Mouse (Mus musculus): ENCODE data around the gene Nmnat3. TPM values are rescaled to one million over a fixed set of nuclear protein-coding genes. Genes with fewer than 3 reads are reported as not detected.

Gene Nmnat3
- polyA plus RNA-seq, 1 experiment from 2014 or later, result 2.7 TPM

GRCm38 (mm10) chr9:98361047-98361446, 73.8 kb downstream of the Nmnat3 start:
- Histone ChIP-seq H3K27me3 (ENCODE audit: control insufficient read depth, insufficient read depth, low read length) (no peaks in the 10 kb centered on the region), H3K4me2 (ENCODE audit: low read depth, severe bottlenecking) (no peak overlapping the region), H3K4me3 (ENCODE audit: low read depth, low read length) (no peak overlapping the region), H3K9ac (ENCODE audit: low read length) (no peak overlapping the region), H3K36me3 (ENCODE audit: control insufficient read depth, insufficient read depth, low read length) (no peaks in the 10 kb centered on the region), H3K4me1 (ENCODE audit: control insufficient read depth, insufficient read depth, low read length) (no peaks in the 10 kb centered on the region), H3K27ac (replicated peaks; ENCODE audit: low read depth, low read length) (no peak overlapping the region), H3K9me3 (ENCODE audit: control insufficient read depth, low read length) (no peaks in the 10 kb centered on the region)
- 82% methylated on average over 3 of the region's 3 CpGs for WGBS
- ATAC-seq (ENCODE audit: insufficient number of reproducible peaks, low FRiP score, low TSS enrichment, low read depth), result no peak
- DNase-seq (ENCODE audit: low spot score), result no peak

DNA sequence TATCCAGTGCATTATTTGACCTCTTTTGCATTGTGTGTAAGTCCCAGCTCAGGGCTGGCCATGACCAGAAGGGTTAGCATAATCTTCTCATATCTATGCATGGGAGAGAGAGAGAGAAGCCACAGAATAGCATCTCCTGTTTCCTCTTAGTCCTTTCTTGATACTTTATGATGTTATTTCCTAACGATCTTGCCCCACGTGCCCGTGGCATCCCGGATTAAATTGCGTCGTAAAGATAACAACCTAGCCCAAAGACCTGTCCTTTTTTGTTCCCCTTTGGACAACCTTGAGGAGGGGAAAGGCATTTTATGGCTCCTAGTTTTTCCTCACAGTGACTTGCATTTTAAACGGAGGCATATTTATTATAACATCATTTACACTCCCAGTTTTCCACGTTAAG, 78.8 kb downstream of the Nmnat3 start:
- Histone ChIP-seq H3K36me3 (ENCODE audit: control insufficient read depth, insufficient read depth, low read length) (no peaks in the 10 kb centered on the region), H3K4me1 (ENCODE audit: control insufficient read depth, insufficient read depth, low read length) (no peaks in the 10 kb centered on the region), H3K27me3 (ENCODE audit: control insufficient read depth, insufficient read depth, low read length) (no peaks in the 10 kb centered on the region), H3K4me2 (ENCODE audit: low read depth, severe bottlenecking) (no peak overlapping the region), H3K9ac (ENCODE audit: low read length) (no peak overlapping the region), H3K9me3 (ENCODE audit: control insufficient read depth, low read length) (no peaks in the 10 kb centered on the region), H3K27ac (replicated peaks; ENCODE audit: low read depth, low read length) (no peak overlapping the region), H3K4me3 (ENCODE audit: low read depth, low read length) (no peak overlapping the region)
- DNase-seq (ENCODE audit: low spot score) (no peak), ATAC-seq (ENCODE audit: insufficient number of reproducible peaks, low FRiP score, low TSS enrichment, low read depth) (no peak)
- WGBS, result 44% methylated on average over 8 of the region's 8 CpGs

- Histone ChIP-seq H3K27me3 (ENCODE audit: control insufficient read depth, insufficient read depth, low read length) (no peaks in the 10 kb centered on the region), H3K4me1 (ENCODE audit: control insufficient read depth, insufficient read depth, low read length) (no peaks in the 10 kb centered on the region), H3K4me2 (ENCODE audit: low read depth, severe bottlenecking) (no peak overlapping the region), H3K9me3 (ENCODE audit: control insufficient read depth, low read length) (no peaks in the 10 kb centered on the region), H3K36me3 (ENCODE audit: control insufficient read depth, insufficient read depth, low read length) (no peaks in the 10 kb centered on the region), H3K9ac (ENCODE audit: low read length) (no peak overlapping the region), H3K4me3 (ENCODE audit: low read depth, low read length) (no peak overlapping the region), H3K27ac (replicated peaks; ENCODE audit: low read depth, low read length) (no peak overlapping the region)
- DNase-seq (ENCODE audit: low spot score), result no peak
- 95% methylated on average over 13 of the region's 13 CpGs for WGBS
- ATAC-seq (ENCODE audit: insufficient number of reproducible peaks, low FRiP score, low TSS enrichment, low read depth), result no peak
Observed at GRCm38 (mm10) chr9:98367333-98367962, 80.2 kb downstream of the Nmnat3 start.

GRCm38 (mm10) chr9:98369707-98370106, 82.5 kb downstream of the Nmnat3 start:
- no peaks in the 10 kb centered on the region for H3K36me3 ChIP-seq (ENCODE audit: control insufficient read depth, insufficient read depth, low read length)
- H3K27me3 ChIP-seq (ENCODE audit: control insufficient read depth, insufficient read depth, low read length), result no peaks in the 10 kb centered on the region
- H3K9me3 ChIP-seq (ENCODE audit: control insufficient read depth, low read length), result no peaks in the 10 kb centered on the region
- no peak overlapping the region for H3K4me2 ChIP-seq (ENCODE audit: low read depth, severe bottlenecking)
- WGBS, result 71% methylated on average over 8 of the region's 8 CpGs
- no peak overlapping the region for H3K9ac ChIP-seq (ENCODE audit: low read length)
- H3K27ac ChIP-seq (replicated peaks; ENCODE audit: low read depth, low read length), result no peak overlapping the region
- DNase-seq (ENCODE audit: low spot score) (no peak), ATAC-seq (ENCODE audit: insufficient number of reproducible peaks, low FRiP score, low TSS enrichment, low read depth) (no peak)
- H3K4me1 ChIP-seq (ENCODE audit: control insufficient read depth, insufficient read depth, low read length), result peaks cover under 1% of the 10 kb centered on the region; the same call in 1 of the 2 replicates
- no peak overlapping the region for H3K4me3 ChIP-seq (ENCODE audit: low read depth, low read length)

DNA sequence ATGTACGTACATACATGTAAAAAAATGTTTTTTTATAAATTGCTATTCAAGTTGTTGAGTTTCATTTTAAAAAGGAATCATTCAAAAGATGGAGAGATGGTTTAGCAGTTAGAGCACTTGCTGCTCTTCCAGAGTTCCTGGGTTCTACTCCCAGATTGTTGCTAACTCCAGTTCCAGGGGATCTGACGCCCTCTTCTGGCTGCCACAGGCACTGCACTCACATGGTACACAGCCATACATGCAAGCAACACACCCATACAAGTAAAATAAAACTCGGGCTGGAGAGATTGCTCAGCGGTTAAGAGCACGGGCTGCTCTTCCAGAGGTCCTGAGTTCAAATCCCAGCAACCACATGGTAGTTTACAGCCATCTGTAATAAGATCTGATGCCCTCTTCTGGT, 86.1 kb downstream of the Nmnat3 start:
- H3K27ac ChIP-seq (replicated peaks; ENCODE audit: low read depth, low read length), result no peak overlapping the region
- H3K4me2 ChIP-seq (ENCODE audit: low read depth, severe bottlenecking), result no peak overlapping the region
- ATAC-seq (ENCODE audit: insufficient number of reproducible peaks, low FRiP score, low TSS enrichment, low read depth), result no peak
- no peaks in the 10 kb centered on the region for H3K27me3 ChIP-seq (ENCODE audit: control insufficient read depth, insufficient read depth, low read length)
- no peak for DNase-seq (ENCODE audit: low spot score)
- H3K4me3 ChIP-seq (ENCODE audit: low read depth, low read length), result no peak overlapping the region
- H3K36me3 ChIP-seq (ENCODE audit: control insufficient read depth, insufficient read depth, low read length), result no peaks in the 10 kb centered on the region
- WGBS, result 89% methylated on average over 5 of the region's 5 CpGs
- H3K9ac ChIP-seq (ENCODE audit: low read length), result no peak overlapping the region
- H3K9me3 ChIP-seq (ENCODE audit: control insufficient read depth, low read length), result no peaks in the 10 kb centered on the region
- peaks cover 4% of the 10 kb centered on the region; the same call in 1 of the 2 replicates for H3K4me1 ChIP-seq (ENCODE audit: control insufficient read depth, insufficient read depth, low read length)

GRCm38 (mm10) chr9:98374897-98375296, 87.7 kb downstream of the Nmnat3 start:
- Histone ChIP-seq H3K4me2 (ENCODE audit: low read depth, severe bottlenecking) (no peak overlapping the region), H3K4me3 (ENCODE audit: low read depth, low read length) (no peak overlapping the region), H3K27ac (replicated peaks; ENCODE audit: low read depth, low read length) (peak overlapping the region; percentile 14; the same call in 1 of the 2 replicates), H3K36me3 (ENCODE audit: control insufficient read depth, insufficient read depth, low read length) (no peaks in the 10 kb centered on the region), H3K9ac (ENCODE audit: low read length) (no peak overlapping the region), H3K4me1 (ENCODE audit: control insufficient read depth, insufficient read depth, low read length) (peaks cover 4% of the 10 kb centered on the region; the same call in 1 of the 2 replicates), H3K27me3 (ENCODE audit: control insufficient read depth, insufficient read depth, low read length) (no peaks in the 10 kb centered on the region), H3K9me3 (ENCODE audit: control insufficient read depth, low read length) (no peaks in the 10 kb centered on the region)
- no peak for DNase-seq (ENCODE audit: low spot score)
- WGBS, result 63% methylated on average over 11 of the region's 11 CpGs
- ATAC-seq (ENCODE audit: insufficient number of reproducible peaks, low FRiP score, low TSS enrichment, low read depth), result no peak

DNA sequence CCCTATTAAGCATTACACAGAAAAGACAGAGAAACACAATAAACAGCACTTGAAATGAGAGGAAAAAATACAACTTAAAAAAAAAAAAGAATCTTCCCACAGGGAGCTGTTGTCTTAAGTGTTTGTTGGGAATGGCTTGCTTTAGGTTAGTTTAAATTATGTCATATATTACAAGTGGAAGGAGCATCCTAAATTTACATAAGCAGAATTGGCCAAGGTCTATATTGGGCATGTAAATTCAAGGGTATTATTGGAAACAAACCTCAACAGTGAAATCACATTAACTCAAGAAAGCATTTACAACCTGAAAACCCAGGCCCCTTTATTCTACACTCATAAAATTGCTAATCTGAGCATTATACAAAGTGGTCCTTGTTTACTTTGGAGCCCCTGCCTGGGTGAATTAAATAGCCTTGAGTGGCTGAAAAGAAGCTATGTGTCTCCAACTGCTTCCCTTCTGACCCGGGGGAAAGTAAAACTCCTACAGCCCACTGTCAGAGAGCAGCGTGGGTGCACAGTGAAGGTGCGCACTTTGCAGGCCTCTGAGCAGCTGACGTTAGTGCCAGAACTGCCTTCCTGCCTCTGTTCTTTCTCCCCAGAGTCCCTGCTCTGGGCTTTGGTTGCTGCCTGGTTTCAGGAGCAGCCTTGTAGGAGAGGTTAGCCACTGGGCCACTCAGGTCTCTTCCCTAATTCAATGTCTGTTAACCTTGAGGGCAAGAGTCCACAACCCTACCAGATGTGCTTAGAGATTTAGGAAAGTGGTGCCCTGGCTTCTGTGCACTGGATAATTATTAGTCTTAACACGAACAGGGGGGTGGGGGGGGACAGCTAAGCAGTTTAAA, 88.3 kb downstream of the Nmnat3 start:
- H3K36me3 ChIP-seq (ENCODE audit: control insufficient read depth, insufficient read depth, low read length), result no peaks in the 10 kb centered on the region
- DNase-seq (ENCODE audit: low spot score) (no peak), ATAC-seq (ENCODE audit: insufficient number of reproducible peaks, low FRiP score, low TSS enrichment, low read depth) (no peak; the same call in 1 of the 2 replicates)
- no peak overlapping the region for H3K4me2 ChIP-seq (ENCODE audit: low read depth, severe bottlenecking)
- H3K4me1 ChIP-seq (ENCODE audit: control insufficient read depth, insufficient read depth, low read length), result peaks cover 4% of the 10 kb centered on the region; the same call in 1 of the 2 replicates
- H3K27ac ChIP-seq (replicated peaks; ENCODE audit: low read depth, low read length), result no peak overlapping the region; the same call in 1 of the 2 replicates
- H3K9ac ChIP-seq (ENCODE audit: low read length), result no peak overlapping the region
- H3K27me3 ChIP-seq (ENCODE audit: control insufficient read depth, insufficient read depth, low read length), result no peaks in the 10 kb centered on the region
- 26% methylated on average over 5 of the region's 5 CpGs for WGBS
- H3K4me3 ChIP-seq (ENCODE audit: low read depth, low read length), result no peak overlapping the region
- no peaks in the 10 kb centered on the region for H3K9me3 ChIP-seq (ENCODE audit: control insufficient read depth, low read length)

- Histone ChIP-seq H3K9me3 (ENCODE audit: control insufficient read depth, low read length) (no peaks in the 10 kb centered on the region), H3K36me3 (ENCODE audit: control insufficient read depth, insufficient read depth, low read length) (no peaks in the 10 kb centered on the region), H3K27me3 (ENCODE audit: control insufficient read depth, insufficient read depth, low read length) (no peaks in the 10 kb centered on the region), H3K4me3 (ENCODE audit: low read depth, low read length) (no peak overlapping the region), H3K27ac (replicated peaks; ENCODE audit: low read depth, low read length) (no peak overlapping the region), H3K4me2 (ENCODE audit: low read depth, severe bottlenecking) (no peak overlapping the region), H3K4me1 (ENCODE audit: control insufficient read depth, insufficient read depth, low read length) (peaks cover 3% of the 10 kb centered on the region; the same call in 1 of the 2 replicates), H3K9ac (ENCODE audit: low read length) (no peak overlapping the region)
- DNase-seq (ENCODE audit: low spot score) (no peak), ATAC-seq (ENCODE audit: insufficient number of reproducible peaks, low FRiP score, low TSS enrichment, low read depth) (no peak)
- 71% methylated on average over 4 of the region's 4 CpGs for WGBS
Observed at GRCm38 (mm10) chr9:98379736-98380135, 92.5 kb downstream of the Nmnat3 start.

Data from limb, embryonic 11.5 days (tissue).